Mouse (Mus musculus) cerebellum, postnatal 4 days (tissue): ENCODE data around the gene Haus8.
"Not testable (repeated sequence)": the region's sequence is repeated elsewhere in the genome, so short reads cannot be mapped to it uniquely, and the experiment has no call there.

ENCODE experiments used
- DNase-seq, 2 experiments: peaks; one replicate each; pipeline ENCODE4 v3.0.0; 2022; ENCODE audit warnings: low spot score in 2 of 2, mixed read lengths in 1 of 2

Gene Haus8

DNA sequence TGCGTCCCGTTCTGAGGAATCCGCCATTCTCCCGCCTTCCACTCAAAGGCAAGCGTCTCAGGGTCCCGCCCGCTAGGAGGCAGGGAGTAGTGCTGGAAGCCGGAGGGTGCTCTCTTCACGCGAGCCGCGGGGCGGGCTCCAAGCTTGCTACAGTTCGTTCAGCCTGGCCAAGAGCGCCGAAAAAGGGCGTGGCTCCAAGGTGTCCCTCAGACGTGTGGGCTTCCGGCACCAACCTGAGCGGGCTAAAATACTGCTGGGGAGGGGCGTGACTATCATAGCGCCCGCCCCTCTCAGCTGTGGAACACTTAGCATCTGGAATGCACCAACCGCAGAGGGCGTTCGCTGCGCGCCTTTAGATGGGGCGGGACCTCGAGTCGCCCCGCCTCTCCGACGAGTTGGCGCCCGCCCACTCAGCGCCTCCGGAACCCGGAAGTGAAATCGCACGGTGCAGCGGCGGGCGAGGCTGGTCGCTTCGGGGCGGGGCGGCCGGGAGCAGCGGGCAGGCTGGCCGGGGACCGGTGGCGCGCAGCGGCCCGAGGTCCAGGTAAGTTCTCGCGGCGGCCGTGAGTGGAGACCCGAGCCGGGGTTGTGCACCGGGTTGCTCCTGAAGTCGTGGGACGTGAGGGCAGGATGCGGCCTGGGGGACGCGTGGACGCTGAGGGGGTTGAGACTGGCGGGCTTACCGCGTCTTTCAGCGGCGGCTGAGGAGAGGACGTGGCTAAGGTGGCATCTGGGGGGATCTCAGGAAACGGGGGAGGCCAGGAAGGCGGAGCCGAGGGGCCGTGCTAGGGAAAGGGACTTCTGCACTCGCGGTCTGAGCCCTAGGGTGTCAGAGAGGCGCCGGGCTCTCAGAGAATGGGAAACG is at the start of gene Haus8, which contains the start of gene Myo9b:
Gene Haus8 (minus strand): TSS at position 649 of the 865 bp plus-strand sequence.
Gene Myo9b (plus strand): TSS at position 429 of the 865 bp plus-strand sequence.
- DNase-seq: peak; percentile 88 to 94

DNA sequence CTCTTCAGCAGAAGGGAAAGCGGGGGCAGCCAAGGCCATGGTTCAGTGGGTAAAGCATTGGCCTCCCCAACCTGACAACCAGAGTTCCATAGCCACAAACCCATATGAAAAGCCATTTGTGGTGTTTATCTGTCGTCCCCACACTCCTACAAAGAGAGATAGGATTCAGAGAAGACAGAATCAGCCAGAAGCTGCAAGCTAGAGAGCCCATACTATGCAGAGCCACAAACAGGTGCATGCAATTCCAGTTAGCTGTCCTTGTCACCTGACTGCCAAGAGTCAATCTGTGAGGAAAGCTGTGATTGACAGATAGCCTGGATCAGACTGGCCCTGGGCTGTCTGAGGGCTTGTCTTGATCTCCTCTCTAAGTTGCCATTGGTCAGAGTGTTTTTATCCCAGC is 47.0 kb upstream of the Haus8 start:
- DNase-seq: not testable (repeated sequence)

- DNase-seq: not testable (repeated sequence)
These were observed 45.9 kb upstream of the Haus8 start for GRCm38 (mm10) chr8:71318610-71319009.

- DNase-seq: no peak
These were observed 43.8 kb upstream of the Haus8 start for GRCm38 (mm10) chr8:71316486-71317031.

GRCm38 (mm10) chr8:71315972-71316371 is 43.2 kb upstream of the Haus8 start:
- no peak for DNase-seq

DNA sequence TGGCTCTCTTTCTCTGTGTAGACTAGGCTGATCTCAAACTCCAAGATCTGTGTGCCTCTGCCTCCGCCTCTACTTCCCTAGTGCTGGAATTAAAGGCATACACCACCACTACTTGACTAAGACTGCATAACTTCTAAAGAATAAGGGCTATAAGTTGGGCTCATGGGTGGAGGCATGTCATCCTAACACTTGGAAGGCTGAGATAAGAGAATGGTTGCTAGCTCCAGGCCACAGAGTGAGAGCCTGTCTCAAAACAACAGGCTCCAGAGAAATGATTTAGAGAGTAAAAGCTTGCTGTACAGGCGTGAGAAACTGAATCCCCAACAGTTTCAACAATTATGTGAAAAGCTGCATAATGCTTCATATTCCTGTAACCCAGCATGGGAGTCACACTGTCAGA is 41.2 kb upstream of the Haus8 start:
- no peak for DNase-seq

DNA sequence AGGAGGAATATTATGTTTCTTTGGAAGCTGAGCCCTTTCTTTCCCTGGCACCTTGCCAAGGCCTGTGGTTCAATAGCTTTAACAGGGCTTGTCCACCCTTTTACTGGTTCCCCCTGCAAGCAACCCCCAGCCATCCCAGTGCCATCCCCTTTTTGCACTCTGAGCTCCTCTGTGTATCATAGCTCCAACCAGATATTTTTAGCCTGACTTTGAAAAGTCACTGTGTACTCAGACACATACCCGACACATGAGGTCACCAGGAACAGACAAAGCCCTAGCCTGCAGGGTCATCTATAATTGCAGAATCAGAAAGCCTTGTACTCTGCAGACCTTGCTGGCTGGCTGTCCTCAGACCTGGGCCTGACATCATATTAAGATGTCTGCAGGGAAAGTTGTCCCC is 40.0 kb upstream of the Haus8 start:
- DNase-seq: no peak

DNA sequence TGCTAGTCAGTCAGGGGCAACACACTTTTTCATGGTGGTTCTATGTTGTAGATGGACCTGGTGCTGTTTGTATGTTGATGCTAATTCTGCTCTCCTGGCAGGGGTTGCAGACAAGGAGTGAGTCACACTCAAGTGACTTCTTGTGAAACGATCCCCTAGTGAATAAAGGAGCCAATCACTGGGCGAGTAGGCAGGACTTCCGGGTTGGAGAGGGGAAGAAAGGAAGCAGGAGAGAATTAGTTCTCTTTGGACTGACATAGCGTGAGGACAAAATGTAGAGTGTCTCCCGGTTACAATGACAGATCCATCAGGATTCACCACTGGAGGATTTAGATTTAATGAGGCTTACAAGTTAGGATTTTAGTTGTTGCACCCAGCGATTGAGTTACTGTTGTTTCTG is 37.7 kb upstream of the Haus8 start:
- no peak for DNase-seq

- DNase-seq: no peak
These were observed 35.2 kb upstream of the Haus8 start for GRCm38 (mm10) chr8:71307913-71308312.

- DNase-seq: no peak
These were observed 34.6 kb upstream of the Haus8 start for GRCm38 (mm10) chr8:71307371-71307770.

DNA sequence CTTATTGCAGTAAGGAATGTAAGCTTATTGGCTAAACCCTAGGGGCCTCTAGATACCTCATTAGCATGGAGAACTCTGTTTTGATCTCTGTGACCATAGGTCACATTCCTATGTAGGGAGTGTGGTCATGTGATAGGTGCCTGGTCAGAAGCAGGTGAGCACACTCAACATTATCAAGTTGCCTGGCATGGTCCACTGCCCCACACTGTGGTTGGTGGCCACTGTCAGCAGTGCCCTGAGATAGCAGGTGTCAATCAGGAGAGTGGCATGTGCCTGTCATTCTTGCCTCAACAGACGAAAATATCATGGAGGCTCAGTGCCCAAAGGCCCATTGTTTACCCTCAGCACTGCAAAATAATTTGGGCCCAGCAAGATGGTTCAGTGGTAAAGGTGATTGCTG is 33.3 kb upstream of the Haus8 start:
- no peak for DNase-seq

DNA sequence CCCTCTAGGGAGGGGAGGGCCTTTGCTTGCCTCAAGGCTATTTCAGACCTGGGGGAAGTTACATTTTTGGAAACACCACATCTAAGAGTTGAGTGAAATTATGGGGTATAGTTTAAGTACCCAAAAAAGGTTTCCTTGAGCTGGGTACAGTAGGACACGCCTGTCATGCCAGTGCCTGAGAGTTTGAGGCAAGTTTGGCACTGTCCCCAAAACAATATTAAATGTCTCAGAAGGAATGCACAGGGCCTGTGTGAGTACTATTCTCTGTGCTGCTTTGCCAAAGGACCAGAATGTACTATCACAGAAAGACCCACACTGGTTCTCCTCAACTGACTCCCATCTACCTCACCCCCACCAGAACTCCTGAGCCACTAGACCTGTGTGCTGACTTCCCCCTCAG is 30.9 kb upstream of the Haus8 start:
- DNase-seq: no peak

DNA sequence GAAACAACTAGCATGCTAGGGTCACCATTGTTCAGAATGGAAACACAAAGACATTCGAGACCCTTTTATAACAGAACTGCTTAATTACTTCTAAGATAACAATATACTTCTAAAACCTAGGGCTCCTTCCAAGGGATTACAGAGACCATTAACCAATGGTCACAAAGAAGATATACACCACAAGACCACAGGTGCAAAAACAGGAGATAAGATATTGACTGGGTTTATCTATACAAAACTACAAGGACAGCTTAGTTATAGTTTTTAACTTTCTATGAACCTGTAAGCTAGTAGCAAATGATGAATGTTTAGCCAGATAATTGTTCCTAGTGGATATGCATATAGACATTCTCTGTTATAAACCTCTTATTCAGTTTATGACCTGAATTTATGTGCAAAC is 30.1 kb upstream of the Haus8 start:
- no peak for DNase-seq

GRCm38 (mm10) chr8:71299716-71300115 is 27.0 kb upstream of the Haus8 start:
- DNase-seq: no peak

GRCm38 (mm10) chr8:71297439-71297838 is 24.7 kb upstream of the Haus8 start:
- DNase-seq: no peak

DNA sequence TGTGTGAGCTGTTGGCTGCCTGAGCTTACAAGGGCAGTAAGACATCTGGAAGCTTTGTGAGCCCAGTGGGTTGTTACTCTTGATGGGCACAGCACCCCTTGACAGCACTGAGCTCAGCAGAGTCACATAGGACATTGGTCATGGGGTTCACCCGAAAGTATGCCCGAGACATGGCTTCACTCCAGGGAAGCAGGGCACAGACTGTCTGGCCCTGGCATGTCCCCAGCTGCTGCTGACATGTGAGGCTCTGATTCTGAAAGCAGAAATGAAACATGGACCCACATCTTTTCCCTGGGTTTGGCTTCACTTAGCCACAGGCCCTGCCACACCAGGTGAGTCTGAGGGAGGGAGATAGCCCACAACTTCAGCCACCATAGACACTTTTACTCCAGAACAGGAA is 24.1 kb upstream of the Haus8 start:
- no peak for DNase-seq

DNA sequence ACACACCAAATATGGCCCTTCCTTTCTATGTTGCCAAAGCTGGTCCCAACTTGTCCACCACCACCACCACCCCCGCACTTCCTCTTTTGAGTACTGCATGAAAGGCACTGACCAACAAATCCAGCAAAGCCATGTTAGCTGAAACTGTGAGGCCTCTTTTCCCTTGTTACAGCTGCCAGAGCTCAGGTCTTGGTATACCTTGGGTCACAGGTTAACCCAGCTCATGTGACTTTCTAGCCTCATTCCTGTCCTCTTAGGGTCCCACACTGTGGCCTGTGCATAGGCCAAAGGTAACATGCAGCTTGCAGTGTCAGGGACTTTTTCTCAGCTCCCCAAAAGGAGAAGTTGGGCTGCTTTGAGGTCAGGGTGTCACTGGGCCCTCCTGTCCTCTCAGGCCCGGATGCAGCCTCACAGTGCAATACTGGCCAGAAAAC is 23.5 kb upstream of the Haus8 start:
- DNase-seq: no peak

DNA sequence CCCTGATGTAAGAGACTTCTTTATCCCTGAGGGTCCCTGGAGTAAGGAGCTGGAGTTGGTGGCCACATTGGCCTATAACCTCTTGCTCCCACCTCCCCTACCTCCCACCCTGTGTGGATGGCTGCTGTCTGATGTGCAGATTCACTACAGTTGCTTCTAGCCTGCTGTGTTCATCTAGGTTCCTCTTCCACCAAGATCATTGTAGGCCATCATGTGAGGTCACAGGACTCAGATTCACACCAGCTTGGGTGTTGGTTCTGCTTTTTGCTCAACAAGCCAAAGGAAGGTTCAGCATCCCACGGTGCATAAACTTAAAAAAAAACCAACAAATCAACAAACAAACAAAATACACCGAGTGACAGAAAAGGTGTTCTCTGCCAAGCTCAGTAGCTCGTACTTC is 21.2 kb upstream of the Haus8 start:
- not testable (repeated sequence) for DNase-seq

DNA sequence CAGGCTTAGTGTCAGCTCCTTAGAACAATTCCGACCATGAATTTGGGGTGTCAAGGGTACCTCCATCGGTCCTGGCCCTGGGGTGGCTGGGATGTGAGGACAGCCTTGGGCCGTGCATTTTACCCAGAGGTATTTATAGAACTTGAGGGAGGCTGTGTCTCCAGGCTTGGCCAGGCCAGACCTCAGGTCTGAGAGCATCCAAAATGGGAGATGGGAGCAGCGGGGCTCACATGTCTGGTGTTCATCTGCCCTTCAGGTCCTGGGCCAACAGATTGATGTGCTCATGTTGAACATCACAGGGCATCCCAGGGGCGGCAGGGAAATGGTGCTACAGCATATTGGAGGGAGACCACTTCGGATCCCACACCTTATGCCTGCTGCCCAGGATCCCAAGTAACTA is 18.6 kb upstream of the Haus8 start:
- no peak for DNase-seq

DNA sequence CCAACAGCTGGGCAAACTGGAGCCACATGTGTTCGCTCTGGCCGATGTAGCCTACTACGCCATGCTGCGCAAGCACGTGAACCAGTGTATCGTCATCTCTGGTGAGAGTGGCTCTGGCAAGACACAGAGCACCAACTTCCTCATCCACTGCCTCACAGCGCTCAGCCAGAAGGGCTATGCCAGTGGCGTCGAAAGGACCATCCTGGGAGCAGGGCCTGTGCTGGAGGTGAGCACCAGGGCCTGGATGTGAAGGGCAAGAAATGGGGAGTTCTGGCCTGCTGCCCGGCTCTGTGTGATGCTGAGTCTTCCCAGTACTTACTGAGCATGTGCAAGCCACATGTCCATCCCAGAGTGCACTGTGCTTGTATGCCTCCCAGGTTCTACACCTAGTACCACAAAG is 18.2 kb upstream of the Haus8 start:
- no peak for DNase-seq

DNA sequence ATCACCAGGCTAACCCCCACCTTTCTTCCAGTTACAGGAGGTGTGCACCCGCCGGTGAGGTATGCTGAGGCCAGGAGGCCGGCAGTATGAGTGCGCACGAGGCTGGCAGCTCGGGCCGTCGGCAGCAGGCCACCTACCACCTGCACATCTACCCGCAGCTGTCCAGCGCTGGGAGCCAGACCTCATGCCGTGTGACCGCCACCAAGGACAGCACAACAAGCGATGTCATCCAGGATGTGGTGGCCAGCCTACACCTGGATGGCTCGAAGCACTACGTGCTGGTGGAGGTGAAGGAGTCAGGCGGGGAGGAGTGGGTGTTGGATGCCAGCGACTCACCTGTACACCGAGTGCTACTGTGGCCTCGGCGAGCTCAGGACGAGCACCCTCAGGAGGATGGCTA is 17.5 kb upstream of the Haus8 start:
- DNase-seq: no peak

GRCm38 (mm10) chr8:71289098-71289497 is 16.4 kb upstream of the Haus8 start:
- DNase-seq: no peak

DNA sequence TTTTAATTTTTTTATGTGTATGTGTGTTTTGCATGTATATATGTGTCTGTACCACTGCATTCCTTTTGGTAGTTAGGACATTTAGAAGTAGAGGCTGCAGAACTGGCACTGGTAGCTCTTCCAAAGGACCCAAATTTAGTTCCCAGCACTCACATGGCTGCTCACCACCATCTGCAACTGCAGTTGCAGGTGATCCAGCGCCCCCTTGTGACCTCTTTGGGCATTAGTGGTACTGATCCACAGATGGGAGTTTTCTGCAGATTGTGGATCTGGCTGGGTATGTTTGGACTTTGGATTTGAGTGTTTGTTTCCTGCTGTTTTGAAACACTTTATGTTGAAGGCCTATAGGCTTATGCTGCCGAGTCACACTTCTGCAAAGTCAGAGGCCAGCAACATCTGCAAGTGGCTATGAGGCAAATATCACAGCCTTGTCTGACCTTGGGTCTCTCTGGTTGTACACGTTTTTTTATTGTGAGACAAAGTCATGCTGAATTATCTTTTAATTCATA is 15.8 kb upstream of the Haus8 start:
- DNase-seq: no peak
